Mouse (Mus musculus) brain, embryonic 14.5 days (tissue): ENCODE measurements around the gene Nudt6.

Experiments used
- CTCF ChIP-seq: fragments of 200-500 bp; IDR thresholded peaks from 2 replicates; pipeline ENCODE4 v1.5.1; 2012; ENCODE audit warnings: inconsistent platforms, mild to moderate bottlenecking, moderate library complexity, borderline replicate concordance; ENCODE audit not compliant: insufficient read depth, insufficient read length; ENCODE audit errors: extremely low read depth
- POLR2A ChIP-seq: fragments of 200-500 bp; IDR thresholded peaks from 2 replicates; pipeline ENCODE4 v1.6.1; 2012; ENCODE audit warnings: mild to moderate bottlenecking, inconsistent platforms, borderline replicate concordance; ENCODE audit not compliant: poor library complexity, insufficient read depth, insufficient read length, severe bottlenecking; ENCODE audit errors: extremely low read depth

DNA sequence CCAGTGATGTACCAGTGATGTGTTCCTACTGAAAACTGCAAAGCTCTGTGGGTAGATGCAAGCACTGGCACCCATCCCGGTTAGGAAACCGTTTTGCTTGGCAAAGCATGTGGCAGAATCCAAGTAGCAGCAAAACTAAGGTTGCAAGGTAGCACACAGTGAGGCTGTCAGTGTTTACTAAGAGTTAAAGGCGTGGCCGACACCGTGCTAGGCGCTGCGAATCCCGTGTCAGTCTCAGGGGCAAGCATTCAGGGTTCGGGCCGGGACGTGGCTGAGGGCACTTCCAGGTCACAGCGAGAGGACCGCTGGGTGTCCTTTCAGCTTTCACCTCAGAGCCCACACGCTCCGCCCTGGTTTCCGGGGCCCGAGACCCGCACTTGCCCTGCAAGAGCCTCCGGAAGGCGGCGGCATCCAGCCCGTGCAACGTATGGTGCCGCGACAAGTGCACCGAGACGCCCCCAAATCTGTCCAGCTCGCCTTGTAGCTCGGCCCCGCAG, 1.0 kb downstream of the Nudt6 start:
- no peak; the same call in 1 of the 2 replicates for TF ChIP-seq CTCF
- no peak for TF ChIP-seq POLR2A
